ENCODE assay signal across 7 mouse cellular contexts in genomic region chr6:97488821-97489220, GRCm38 (mm10).
DNase-seq lines count a peak whose midpoint lies in the region; ATAC-seq lines count a peak whose summit lies in the region.

No protein-coding gene starts in this region.

- intact Hi-C loops in heart, postnatal 36 days (cut with DNase I) = no loop called here

- H3K4me1 ChIP-seq in embryonic facial prominence, embryonic 13.5 days = peaks cover 26% of the 10 kb centered on the region
- peaks cover 16% of the 10 kb centered on the region for H3K4me1 ChIP-seq in midbrain, embryonic 16.5 days (ENCODE audit: control insufficient read depth, insufficient read depth, low read length)

- 29% methylated on average over 7 of the region's 7 CpGs for WGBS in embryonic facial prominence, embryonic 13.5 days
- 29% methylated on average over 7 of the region's 7 CpGs for WGBS in midbrain, embryonic 16.5 days

- H3K4me3 ChIP-seq in embryonic facial prominence, embryonic 13.5 days = no peak overlapping the region
- no peak overlapping the region for H3K4me3 ChIP-seq in midbrain, embryonic 16.5 days (ENCODE audit: low read depth, low read length)

- no peak overlapping the region for H3K27ac ChIP-seq in embryonic facial prominence, embryonic 13.5 days
- no peak overlapping the region for H3K27ac ChIP-seq in midbrain, embryonic 16.5 days (ENCODE audit: low read length)

- peak; percentile 17 to 35 for DNase-seq in layer of hippocampus, adult 18-20 months (ENCODE audit: low spot score in 2 of 2)
- DNase-seq in layer of hippocampus, postnatal 14 days (ENCODE audit: low spot score in 2 of 2) = no peak
- peak; percentile 49 for DNase-seq in heart, postnatal 36 days
- DNase-seq in right cerebral cortex, adult 2 months (ENCODE audit: low spot score in 2 of 2) = no peak

- no peak overlapping the region for H3K9ac ChIP-seq in embryonic facial prominence, embryonic 13.5 days
- no peak overlapping the region for H3K9ac ChIP-seq in midbrain, embryonic 16.5 days (ENCODE audit: low read depth, low read length)

- ATAC-seq in embryonic facial prominence, embryonic 13.5 days (ENCODE audit: insufficient number of reproducible peaks, insufficient read depth, low FRiP score, low TSS enrichment, low read depth) = no peak
- no peak for ATAC-seq in midbrain, embryonic 16.5 days
- ATAC-seq in activated CD4-positive, CD25-positive, alpha-beta regulatory T cell, adult 4 months = no peak

- no peaks in the 10 kb centered on the region for H3K36me3 ChIP-seq in embryonic facial prominence, embryonic 13.5 days
- H3K36me3 ChIP-seq in midbrain, embryonic 16.5 days (ENCODE audit: control insufficient read depth, insufficient read depth, low read length) = no peaks in the 10 kb centered on the region

- peaks cover 47% of the 10 kb centered on the region for H3K27me3 ChIP-seq in embryonic facial prominence, embryonic 13.5 days
- no peaks in the 10 kb centered on the region for H3K27me3 ChIP-seq in midbrain, embryonic 16.5 days (ENCODE audit: control insufficient read depth, insufficient read depth, low read depth, low read length)

- peak overlapping the region; percentile 99 for H3K4me2 ChIP-seq in embryonic facial prominence, embryonic 13.5 days
- H3K4me2 ChIP-seq in midbrain, embryonic 16.5 days (ENCODE audit: low read length) = peak overlapping the region; percentile 100

- H3K9me3 ChIP-seq in embryonic facial prominence, embryonic 13.5 days = no peaks in the 10 kb centered on the region
- no peaks in the 10 kb centered on the region for H3K9me3 ChIP-seq in midbrain, embryonic 16.5 days (replicated peaks; ENCODE audit: control insufficient read depth, low read length, poor library complexity, severe bottlenecking)

Comparison
In these comparisons a context has a peak if more than half of its experiments do, and no peak if none do; other contexts are left out.
1. DNase-seq: peak in layer of hippocampus, adult 18-20 months (2 of 2) and heart, postnatal 36 days (2 of 2); none in layer of hippocampus, postnatal 14 days (0 of 2) and right cerebral cortex, adult 2 months (0 of 2).